In genomic region chr7:6156901-6157472, GRCm38 (mm10) we compare ENCODE assay signal across 8 mouse cellular contexts. TPM values are rescaled to one million over a fixed set of nuclear protein-coding genes. Genes with fewer than 3 reads are reported as not detected.
DNase-seq lines count a peak whose midpoint lies in the region; ATAC-seq and TF ChIP-seq lines count a peak whose summit lies in the region.

No protein-coding gene starts in this region.

- 0 out of 4 replicates have a peak, but pooled peaks have one; percentile 18 to 23 for TF ChIP-seq EP300 in MEL (IDR thresholded peaks at IDR 0.05; ENCODE audit: low read depth in 1 of 2, low read length in 2 of 2)

- peaks cover 50% of the 10 kb centered on the region for H3K4me1 ChIP-seq in erythroblast, embryonic 14.5 days (ENCODE audit: control insufficient read depth)
- H3K4me1 ChIP-seq in MEL (ENCODE audit: control insufficient read depth in 1 of 2, insufficient read depth in 2 of 2, low read length in 2 of 2), result peaks cover 0 to 19% of the 10 kb centered on the region in 2 experiments; a peak in 3 of 4 replicates
- peaks cover 31% of the 10 kb centered on the region for H3K4me1 ChIP-seq in hindbrain, embryonic 15.5 days (replicated peaks)
- H3K4me1 ChIP-seq in liver, embryonic 16.5 days (ENCODE audit: control insufficient read depth, low read depth, low read length), result peaks cover 44% of the 10 kb centered on the region

- H3K9me3 ChIP-seq in erythroblast, embryonic 14.5 days (ENCODE audit: control insufficient read depth, low read length), result no peaks in the 10 kb centered on the region
- H3K9me3 ChIP-seq in MEL (replicated peaks; ENCODE audit: insufficient read depth, low read length), result no peaks in the 10 kb centered on the region
- H3K9me3 ChIP-seq in hindbrain, embryonic 15.5 days, result no peaks in the 10 kb centered on the region
- H3K9me3 ChIP-seq in liver, embryonic 16.5 days (replicated peaks; ENCODE audit: control insufficient read depth, low read length), result no peaks in the 10 kb centered on the region

- DNase-seq in MEL (ENCODE audit: low read depth, low spot score), result peak; percentile 46
- DNase-seq in frontal cortex, postnatal 25 days (ENCODE audit: low spot score in 2 of 2), result no peak
- DNase-seq in gastrocnemius, postnatal 4 days (ENCODE audit: low spot score in 2 of 2), result no peak

- no peaks in the 10 kb centered on the region; the same call in 1 of the 2 replicates for H3K36me3 ChIP-seq in erythroblast, embryonic 14.5 days (ENCODE audit: control insufficient read depth)
- peaks cover 0 to 12% of the 10 kb centered on the region in 2 experiments; a peak in 2 of 4 replicates for H3K36me3 ChIP-seq in MEL (ENCODE audit: control insufficient read depth in 1 of 2, insufficient read depth in 2 of 2, low read length in 2 of 2)
- H3K36me3 ChIP-seq in hindbrain, embryonic 15.5 days, result no peaks in the 10 kb centered on the region
- no peaks in the 10 kb centered on the region for H3K36me3 ChIP-seq in liver, embryonic 16.5 days (ENCODE audit: control insufficient read depth, insufficient read depth)

- TF ChIP-seq RAD21 in MEL (IDR thresholded peaks at IDR 0.05; ENCODE audit: low read depth, low read length), result no peak

- WGBS in hindbrain, embryonic 15.5 days, result 77% methylated on average over 9 of the region's 9 CpGs
- 22% methylated on average over 9 of the region's 9 CpGs for WGBS in liver, embryonic 16.5 days (ENCODE audit: insufficient replicate concordance)

- TF ChIP-seq POLR2A in MEL (IDR thresholded peaks at IDR 0.05; ENCODE audit: control insufficient read depth in 1 of 2, insufficient read depth in 1 of 2, low read depth in 1 of 2, low read length in 2 of 2, poor library complexity in 1 of 2), result no peak

- no peaks in the 10 kb centered on the region for H3K27me3 ChIP-seq in erythroblast, embryonic 14.5 days (ENCODE audit: control insufficient read depth)
- no peaks in the 10 kb centered on the region for H3K27me3 ChIP-seq in MEL (ENCODE audit: control insufficient read depth in 1 of 2, insufficient read depth in 2 of 2, low read length in 2 of 2)
- H3K27me3 ChIP-seq in hindbrain, embryonic 15.5 days, result no peaks in the 10 kb centered on the region
- H3K27me3 ChIP-seq in liver, embryonic 16.5 days (ENCODE audit: control insufficient read depth, insufficient read depth, low read depth, low read length), result no peaks in the 10 kb centered on the region

- H3K9ac ChIP-seq in MEL (ENCODE audit: control insufficient read depth, low read depth, low read length, poor library complexity, severe bottlenecking), result peak overlapping the region; percentile 99
- H3K9ac ChIP-seq in hindbrain, embryonic 15.5 days, result peak overlapping the region; percentile 78
- H3K9ac ChIP-seq in liver, embryonic 16.5 days (ENCODE audit: low read depth, low read length), result peak overlapping the region; percentile 86

- no peak for TF ChIP-seq CTCF in MEL (IDR thresholded peaks at IDR 0.05 in 2 of 3, conservative IDR thresholded peaks at IDR 0.05 in 1 of 3; ENCODE audit: control insufficient read depth in 1 of 3, insufficient read depth in 1 of 3, low read depth in 2 of 3, low read length in 3 of 3, poor library complexity in 1 of 3, severe bottlenecking in 1 of 3)

- H3K27ac ChIP-seq in MEL (ENCODE audit: control insufficient read depth, low read depth, low read length), result peak overlapping the region; percentile 72
- no peak overlapping the region for H3K27ac ChIP-seq in hindbrain, embryonic 15.5 days (replicated peaks)
- peak overlapping the region; percentile 89 for H3K27ac ChIP-seq in liver, embryonic 16.5 days (ENCODE audit: low read length)

- peaks cover 34% of the 10 kb centered on the region for H3K79me2 ChIP-seq in MEL (ENCODE audit: control insufficient read depth, insufficient read depth, low read length, poor library complexity)

- no peak for ATAC-seq in erythroblast, adult 5-6 weeks (replicated peaks; ENCODE audit: low FRiP score, poor library complexity, severe bottlenecking)
- no peak for ATAC-seq in hindbrain, embryonic 15.5 days (ENCODE audit: low FRiP score, low read depth)
- ATAC-seq in liver, embryonic 16.5 days (ENCODE audit: low read depth), result no peak
- ATAC-seq in monocyte, adult 5-6 weeks (replicated peaks; ENCODE audit: insufficient number of reproducible peaks, low FRiP score, low TSS enrichment, poor library complexity, severe bottlenecking), result no peak

- peak overlapping the region; percentile 94 for H3K4me3 ChIP-seq in erythroblast, embryonic 14.5 days (replicated peaks)
- peak overlapping the region; percentile 79 to 99 for H3K4me3 ChIP-seq in MEL (ENCODE audit: control insufficient read depth in 1 of 2, insufficient read depth in 1 of 2, low read depth in 2 of 2, low read length in 2 of 2)
- H3K4me3 ChIP-seq in hindbrain, embryonic 15.5 days, result peak overlapping the region; percentile 67; the same call in 1 of the 2 replicates
- peak overlapping the region; percentile 82 for H3K4me3 ChIP-seq in liver, embryonic 16.5 days (ENCODE audit: low read depth, low read length)

- H3K4me2 ChIP-seq in hindbrain, embryonic 15.5 days, result peak overlapping the region; percentile 57
- H3K4me2 ChIP-seq in liver, embryonic 16.5 days (ENCODE audit: low read depth, low read length), result peak overlapping the region; percentile 79

TF ChIP-seq in MEL, 35 proteins besides CTCF, POLR2A, EP300 and RAD21:
- TF ChIP-seq CHD1 (IDR thresholded peaks at IDR 0.05; ENCODE audit: low read depth, low read length), result 0 out of 2 replicates have a peak, but pooled peaks have one; percentile 77
- no peak for TF ChIP-seq NELFE (IDR thresholded peaks at IDR 0.05; ENCODE audit: low read depth, low read length)
- peak; percentile 75 for TF ChIP-seq ZNF384 (IDR thresholded peaks at IDR 0.05; ENCODE audit: low read depth, low read length)
- TF ChIP-seq NRF1 (IDR thresholded peaks at IDR 0.05; ENCODE audit: insufficient read depth, low read depth, low read length, poor library complexity, severe bottlenecking), result no peak
- TF ChIP-seq BHLHE40 (IDR thresholded peaks at IDR 0.05; ENCODE audit: borderline replicate concordance, low read depth, low read length), result no peak
- no peak for TF ChIP-seq TBP (IDR thresholded peaks at IDR 0.05; ENCODE audit: low read depth, low read length)
- TF ChIP-seq GATA1 (IDR thresholded peaks at IDR 0.05; ENCODE audit: low read depth, low read length), result peak; percentile 60
- no peak for TF ChIP-seq E2F4 (IDR thresholded peaks at IDR 0.05; ENCODE audit: borderline replicate concordance, low read depth, low read length)
- TF ChIP-seq ELF1 (IDR thresholded peaks at IDR 0.05; ENCODE audit: low read depth, low read length), result 0 out of 2 replicates have a peak, but pooled peaks have one; percentile 8
- TF ChIP-seq RCOR1 (IDR thresholded peaks at IDR 0.05; ENCODE audit: low read depth, low read length), result no peak

RNA-seq across cellular contexts. Expression of gene Zfp787, which starts 1.2 kb away (rescaled TPM):
- 0.85 and 2.6 TPM in 2 replicates for polyA plus RNA-seq in erythroblast, embryonic 14.5 days (2012)
- total RNA-seq in erythroblast, adult 5-6 weeks (2015; ENCODE audit: low replicate concordance), result 1.5 and 8.4 TPM in 2 replicates
- total RNA-seq in erythroblast, adult 5-6 weeks (2017; ENCODE audit: low replicate concordance), result 5.2 and 10.3 TPM in 2 replicates
- 19.3 and 22.7 TPM in 2 replicates for total RNA-seq in MEL (2012; rRNA removed)
- 10 to 100 TPM in 1 of 2 experiments, not detected in 1; 28.8 TPM for polyA plus RNA-seq in MEL (2012; ENCODE audit: insufficient read depth in 1 of 2, insufficient read length in 2 of 2, low read depth in 1 of 2, low replicate concordance in 2 of 2, missing spikeins in 1 of 2)
- 24.8 and 27.4 TPM in 2 replicates for polyA plus RNA-seq in hindbrain, embryonic 15.5 days (2015; fragmentation: Nextera tagmentation; extraction: Ambion mirVana)
- 9.7 and 10.0 TPM in 2 replicates for polyA plus RNA-seq in liver, embryonic 16.5 days (2015; fragmentation: Nextera tagmentation; extraction: Ambion mirVana)
- 10 to 100 TPM; 38.9 to 52.0 TPM for total RNA-seq in gastrocnemius, postnatal 4 days (2021)
- 33.9 to 36.8 TPM (median 34.7 TPM) in 3 replicates for total RNA-seq in monocyte, adult 5-6 weeks (2017)

RNA-seq across cellular contexts. Expression of gene Zfp444, which starts 15.0 kb away (rescaled TPM):
- polyA plus RNA-seq in erythroblast, embryonic 14.5 days (2012), result 1.7 and 1.8 TPM in 2 replicates
- total RNA-seq in erythroblast, adult 5-6 weeks (2015; ENCODE audit: low replicate concordance), result 0.77 and 1.5 TPM in 2 replicates
- total RNA-seq in erythroblast, adult 5-6 weeks (2017; ENCODE audit: low replicate concordance), result 1.3 and 5.7 TPM in 2 replicates
- 16.2 and 18.2 TPM in 2 replicates for total RNA-seq in MEL (2012; rRNA removed)
- polyA plus RNA-seq in MEL (2012; ENCODE audit: insufficient read depth in 1 of 2, insufficient read length in 2 of 2, low read depth in 1 of 2, low replicate concordance in 2 of 2, missing spikeins in 1 of 2), result 10 to 100 TPM in 1 of 2 experiments, not detected in 1; 24.2 TPM
- polyA plus RNA-seq in hindbrain, embryonic 15.5 days (2015; fragmentation: Nextera tagmentation; extraction: Ambion mirVana), result 87.8 and 90.1 TPM in 2 replicates
- 16.1 and 16.6 TPM in 2 replicates for polyA plus RNA-seq in liver, embryonic 16.5 days (2015; fragmentation: Nextera tagmentation; extraction: Ambion mirVana)
- 10 to 100 TPM; 11.8 to 12.5 TPM for total RNA-seq in gastrocnemius, postnatal 4 days (2021)
- total RNA-seq in monocyte, adult 5-6 weeks (2017), result 12.1 to 33.4 TPM (median 16.7 TPM) in 3 replicates

RNA-seq across cellular contexts. Expression of gene Galp, which starts 39.9 kb away (rescaled TPM):
- polyA plus RNA-seq in erythroblast, embryonic 14.5 days (2012), result not detected in 2 replicates
- total RNA-seq in erythroblast, adult 5-6 weeks (2015; ENCODE audit: low replicate concordance), result not detected in 2 replicates
- not detected in 2 replicates for total RNA-seq in erythroblast, adult 5-6 weeks (2017; ENCODE audit: low replicate concordance)
- not detected in 2 replicates for total RNA-seq in MEL (2012; rRNA removed)
- not detected for polyA plus RNA-seq in MEL (2012; ENCODE audit: insufficient read depth in 1 of 2, insufficient read length in 2 of 2, low read depth in 1 of 2, low replicate concordance in 2 of 2, missing spikeins in 1 of 2)
- polyA plus RNA-seq in hindbrain, embryonic 15.5 days (2015; fragmentation: Nextera tagmentation; extraction: Ambion mirVana), result not detected in 2 replicates
- polyA plus RNA-seq in liver, embryonic 16.5 days (2015; fragmentation: Nextera tagmentation; extraction: Ambion mirVana), result not detected in 2 replicates
- not detected for total RNA-seq in gastrocnemius, postnatal 4 days (2021)
- not detected in 3 replicates for total RNA-seq in monocyte, adult 5-6 weeks (2017)
